Mouse (Mus musculus): Measurements from ENCODE around the gene Nr5a1. TPM values are rescaled to one million over a fixed set of nuclear protein-coding genes. Genes with fewer than 3 reads are reported as not detected.

Gene Nr5a1
- total RNA-seq, 2 experiments from 2014 or later = not detected

DNA sequence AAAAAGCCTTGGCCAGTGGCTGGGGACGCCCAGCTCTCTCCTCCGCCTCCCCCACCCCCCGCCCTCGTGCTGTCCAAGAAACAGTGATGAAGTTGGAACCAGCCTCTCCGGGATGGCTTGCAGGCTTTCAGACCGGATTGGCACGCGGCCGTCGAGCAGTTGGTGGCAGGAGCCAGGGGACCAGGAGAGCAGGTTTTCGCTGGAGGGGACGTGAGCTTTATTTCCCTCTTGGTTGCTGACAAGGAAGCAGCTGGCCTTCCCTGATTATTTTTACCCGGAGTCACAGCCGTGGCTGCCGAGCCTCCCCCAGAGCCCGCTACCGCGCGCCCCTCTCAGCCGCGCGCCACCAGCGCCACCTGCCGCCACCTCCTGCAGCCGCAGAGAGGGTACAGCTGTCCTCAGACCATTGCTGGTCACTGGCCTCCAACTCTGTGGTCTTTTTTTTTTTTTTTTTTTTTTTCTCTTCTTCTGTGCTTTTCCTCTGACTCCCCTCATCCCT is 56.0 kb downstream of the Nr5a1 start:
- DNase-seq = peak; percentile 83 to 85
- intact Hi-C loops (cut with DNase I) = loop anchor here (1.0 to 5.0 kb wide), 2 partner anchors 228 to 841 kb away; no protein-coding TSS in a partner anchor

DNA sequence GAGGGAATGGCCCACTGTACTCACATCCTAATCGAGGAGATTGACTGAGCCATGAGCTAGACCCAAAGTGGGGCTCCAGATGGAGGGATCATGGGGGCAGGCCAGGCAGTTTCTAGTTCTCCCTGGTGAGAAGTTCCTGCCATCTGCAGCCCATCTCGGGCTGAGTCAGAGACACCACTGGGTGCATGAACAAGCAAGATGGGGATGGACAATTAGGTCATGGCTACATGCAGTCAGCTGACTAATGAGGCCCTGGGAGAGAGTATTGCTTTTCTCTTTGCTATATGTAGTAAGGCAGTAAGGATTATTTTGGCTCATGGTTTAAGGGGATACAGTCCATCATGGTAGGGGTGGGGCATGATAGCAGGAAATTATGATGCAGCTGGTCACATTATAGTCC is 60.6 kb downstream of the Nr5a1 start:
- no peak for DNase-seq

DNA sequence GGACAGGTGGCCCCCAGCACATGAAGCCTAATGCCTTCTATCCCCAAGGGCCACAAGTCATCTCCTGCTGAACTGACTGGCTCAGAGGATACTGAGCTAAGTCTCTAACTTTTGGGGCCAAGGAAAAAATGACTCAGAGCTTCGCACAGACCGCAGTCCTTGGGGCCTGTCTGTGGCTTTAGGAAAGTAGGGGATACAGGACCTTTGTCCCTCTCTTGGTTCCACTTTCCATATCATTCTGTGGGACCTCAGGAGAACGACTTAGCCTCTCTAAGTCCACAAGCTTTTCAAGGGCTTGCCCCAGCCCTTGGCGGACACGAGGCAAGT is 61.1 kb downstream of the Nr5a1 start:
- intact Hi-C loops (cut with DNase I) = no loop called here

More for the DNA sequence above, 60.6 kb downstream of the Nr5a1 start:
- intact Hi-C loops (cut with DNase I) = no loop called here

DNA sequence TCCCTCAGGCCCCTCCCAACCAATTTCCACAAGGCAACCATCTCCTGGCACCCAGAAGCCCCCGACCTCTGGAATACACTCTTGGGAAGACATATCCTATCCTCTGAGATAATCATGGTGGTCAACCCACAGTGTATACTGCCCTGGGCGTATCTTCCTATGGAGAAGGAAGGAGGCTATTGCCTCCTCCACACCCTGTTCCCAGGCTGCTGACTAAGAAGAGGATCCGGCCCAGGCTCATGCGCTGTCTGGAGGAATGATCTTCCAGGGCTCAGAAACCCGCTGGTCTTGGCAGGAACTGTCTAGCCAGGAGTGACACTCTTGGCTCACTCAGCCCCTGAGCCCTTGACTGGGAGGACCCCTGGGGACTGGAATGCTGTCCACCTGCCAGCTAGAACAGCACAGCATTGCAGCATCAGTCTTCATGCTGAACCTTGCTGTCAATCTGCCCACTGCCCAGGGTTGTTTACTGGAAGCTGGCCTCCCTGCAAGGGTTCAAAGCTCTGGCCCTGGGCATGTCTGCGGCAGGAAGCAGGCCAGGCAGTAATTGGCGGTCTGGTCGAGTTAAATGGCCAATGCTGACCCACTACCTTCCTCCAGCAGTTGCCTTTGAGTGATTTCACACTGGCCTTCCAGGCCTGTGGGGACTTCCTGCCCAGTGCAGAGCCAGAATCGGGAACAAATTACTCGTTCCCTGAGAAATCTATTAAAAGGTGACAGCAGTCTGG is 61.6 kb downstream of the Nr5a1 start:
- intact Hi-C loops (cut with DNase I) = no loop called here
- DNase-seq = peak; percentile 23 to 31

More for the DNA sequence above, 61.1 kb downstream of the Nr5a1 start:
- no peak for DNase-seq

DNA sequence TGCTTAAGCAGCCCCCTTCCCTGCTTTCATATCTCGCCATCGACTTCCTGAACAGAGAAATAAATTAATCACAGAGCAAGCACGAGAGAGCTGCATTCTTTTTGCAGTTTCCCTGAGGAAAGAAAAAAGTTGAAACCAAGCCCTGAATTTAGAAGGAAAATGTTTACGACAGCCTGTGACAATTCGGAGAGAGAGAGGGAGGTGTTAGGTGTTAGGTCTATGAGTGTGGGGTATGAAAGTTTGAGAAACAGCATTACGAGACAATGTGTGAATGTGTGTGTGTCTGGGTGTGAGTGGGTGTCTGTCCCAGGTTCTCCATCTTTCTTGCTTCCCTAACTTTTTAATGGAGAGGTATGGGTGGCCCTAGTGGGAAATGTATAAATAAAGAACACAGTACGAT is 62.2 kb downstream of the Nr5a1 start:
- intact Hi-C loops (cut with DNase I) = no loop called here
- DNase-seq = no peak

DNA sequence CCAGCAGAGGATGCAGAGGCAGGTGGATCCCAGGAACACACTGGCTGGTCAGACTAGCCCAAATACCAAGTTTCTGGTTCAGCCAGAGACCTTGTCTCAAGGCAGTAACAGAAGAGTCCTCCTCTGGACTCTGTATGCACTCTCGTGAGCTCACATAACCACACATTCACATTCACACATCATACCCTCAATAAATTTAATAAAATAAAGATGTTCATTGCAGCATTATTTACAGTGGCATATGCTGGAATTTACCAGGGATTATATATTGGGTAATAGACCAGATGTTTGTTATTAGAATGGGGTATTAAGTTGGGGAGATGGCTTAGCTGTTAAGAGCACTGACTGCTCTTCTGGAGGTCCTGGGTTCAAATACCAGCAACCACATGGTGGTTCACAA is 64.0 kb downstream of the Nr5a1 start:
- no peak for DNase-seq
- intact Hi-C loops (cut with DNase I) = no loop called here

DNA sequence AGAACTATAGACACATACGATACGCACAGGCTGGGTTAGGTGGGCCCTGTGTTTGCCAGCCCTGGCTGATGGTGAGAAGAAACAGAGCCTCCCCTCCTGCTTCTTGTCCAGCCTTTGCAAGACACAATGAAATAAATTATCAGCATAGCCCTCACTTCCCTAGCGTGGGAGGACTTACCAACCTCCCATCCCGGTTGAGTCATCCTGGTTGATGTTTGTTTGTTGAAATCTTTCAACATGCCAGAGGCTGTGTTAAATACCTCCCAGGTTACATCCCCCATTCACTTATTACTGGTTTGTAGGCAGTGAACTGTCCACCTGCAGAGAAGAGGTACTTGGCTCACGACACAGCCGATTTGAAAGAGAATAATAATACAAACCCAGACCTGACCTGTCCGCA is 66.7 kb downstream of the Nr5a1 start:
- intact Hi-C loops (cut with DNase I) = loop anchor here (5.0 to 10.0 kb wide), 3 partner anchors 90 to 577 kb away; partner anchors contain the start of genes Arpc5l, Ppp6c and Rpl35
- DNase-seq = no peak

DNA sequence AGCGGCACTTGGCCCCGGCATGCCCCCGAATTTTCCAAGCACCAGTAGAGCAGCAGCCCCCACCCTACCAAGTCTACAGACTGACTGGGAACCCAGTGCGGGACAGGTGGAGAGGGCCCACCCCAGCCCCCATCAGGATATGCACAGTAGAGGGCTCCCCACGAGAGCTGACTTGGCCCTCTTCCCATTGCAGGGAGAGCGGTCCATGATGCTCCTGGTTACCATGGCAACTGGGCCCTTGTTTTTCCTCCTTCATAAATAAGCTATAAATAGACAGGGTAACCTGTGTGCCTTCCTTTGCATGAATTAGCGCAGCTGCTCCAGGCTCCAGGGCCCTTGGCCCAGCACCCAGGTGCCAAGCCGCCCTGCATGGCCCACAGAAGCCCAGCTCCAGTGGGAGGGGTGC is 67.1 kb downstream of the Nr5a1 start:
- DNase-seq = no peak
- intact Hi-C loops (cut with DNase I) = loop anchor here (5.0 to 10.0 kb wide), 3 partner anchors 90 to 578 kb away; partner anchors contain the start of genes Arpc5l, Ppp6c and Rpl35

DNA sequence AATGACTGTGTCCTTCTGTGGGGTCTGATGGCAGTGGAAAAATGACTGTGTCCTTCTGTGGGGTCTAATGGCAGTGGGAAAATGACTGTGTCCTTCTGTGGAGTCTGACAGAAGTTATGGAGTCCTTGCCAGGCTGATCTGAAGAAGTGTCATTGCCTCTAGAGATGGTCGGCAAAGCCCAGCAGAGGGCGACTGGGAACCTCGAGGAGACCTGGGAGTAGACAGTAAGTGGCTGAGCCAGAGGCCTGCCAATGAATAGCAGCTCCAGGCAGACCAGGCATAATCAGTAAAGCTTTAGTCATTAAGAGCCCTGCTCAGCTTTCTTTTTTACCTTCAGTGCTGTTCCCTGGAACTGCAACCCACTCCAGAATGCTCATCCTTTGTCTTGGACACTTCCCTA is 68.4 kb downstream of the Nr5a1 start:
- intact Hi-C loops (cut with DNase I) = loop anchor here (5.0 to 10.0 kb wide), 3 partner anchors 91 to 579 kb away; partner anchors contain the start of genes Arpc5l, Ppp6c and Rpl35
- DNase-seq = peak; percentile 49 to 63

DNA sequence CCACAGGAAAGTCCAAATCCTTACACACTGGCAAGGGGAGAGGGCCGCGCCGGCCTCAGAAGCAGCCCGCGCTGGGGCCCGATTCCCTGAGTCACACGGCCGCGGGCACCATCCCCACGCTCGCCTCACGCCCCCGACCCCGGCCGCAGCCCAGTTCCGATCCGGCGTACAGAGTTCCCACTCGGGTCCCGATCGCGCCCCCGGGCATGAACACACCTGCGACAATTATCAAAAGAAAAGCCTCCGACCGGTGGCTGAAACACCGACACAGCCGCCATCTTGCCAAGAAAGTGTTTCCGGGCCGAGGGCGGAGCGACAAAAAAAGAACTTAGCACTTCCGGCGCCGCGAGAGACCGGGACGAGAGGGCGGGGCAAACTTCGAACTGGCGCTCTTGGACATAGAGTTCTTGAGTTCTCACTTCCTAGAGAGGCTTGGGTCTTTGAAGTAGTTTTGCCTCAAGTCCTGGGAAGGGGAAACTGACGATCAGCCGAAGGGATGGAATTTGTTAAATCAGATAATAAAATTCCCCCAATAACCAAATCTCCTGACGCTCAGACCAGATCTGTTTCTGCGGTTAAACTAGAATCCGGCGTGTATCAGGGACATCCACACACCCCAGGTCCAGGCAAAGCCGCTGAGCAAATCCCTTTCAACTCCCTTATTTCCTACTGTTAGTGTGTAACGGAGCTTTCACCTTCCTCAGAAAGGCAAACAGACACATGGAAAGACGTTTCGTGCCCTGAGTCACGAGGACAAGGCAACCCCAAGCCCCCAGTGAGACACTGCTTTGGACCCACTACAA is 70.5 kb downstream of the Nr5a1 start, which contains the start of gene Psmb7:
Gene Psmb7 (minus strand): TSS at position 463 of the 803 bp plus-strand sequence.
- intact Hi-C loops (cut with DNase I) = loop anchor here (10.0 kb wide), 2 partner anchors 361 to 581 kb away; partner anchors contain the start of genes Arpc5l, Ppp6c and Rpl35
- peak; percentile 85 to 87 for DNase-seq

Other genes with a start within 250 kb of the Nr5a1 start
- gene Nek6, start 202.9 kb downstream of the Nr5a1 start, total RNA-seq (2021) = 1 to 10 TPM; 4.0 to 4.7 TPM
- 100 to 1,000 TPM; 262 to 263 TPM for gene Psmb7, start 70.5 kb downstream of the Nr5a1 start, total RNA-seq (2021)
- 1 to 10 TPM; 1.6 to 1.8 TPM for gene Nr6a1, start 213.1 kb upstream of the Nr5a1 start, total RNA-seq (2021)
- 1 to 10 TPM; 4.5 to 4.6 TPM for gene Olfml2a, start 217.4 kb upstream of the Nr5a1 start, total RNA-seq (2021)

Data from heart, postnatal 36 days (tissue).